Mouse (Mus musculus) heart, embryonic 15.5 days (tissue): ENCODE results near the gene Gm20517. TPM values are rescaled to one million over a fixed set of nuclear protein-coding genes. Genes with fewer than 3 reads are reported as not detected.

Experiments used
- ATAC-seq: fragments of 200-750 bp; cut with Nextera tagmentation; replicated peaks from 2 replicates; pipeline ENCODE4 v1.8.0; 2017; ENCODE audit warnings: low read depth, moderate TSS enrichment; ENCODE audit not compliant: insufficient number of reproducible peaks, insufficient read depth, low FRiP score
- H3K27ac ChIP-seq: fragments of 300-500 bp; sonication (generic); 2 replicates; pipeline ENCODE4 v1.5.1; 2015; ENCODE audit warnings: mild to moderate bottlenecking, inconsistent platforms
- H3K27me3 ChIP-seq: fragments of 300-500 bp; sonication (generic); 2 replicates; pipeline ENCODE4 v1.6.1; 2015; ENCODE audit warnings: inconsistent platforms
- H3K36me3 ChIP-seq: fragments of 300-500 bp; sonication (generic); 2 replicates; pipeline ENCODE4 v1.6.1; 2015; ENCODE audit warnings: mild to moderate bottlenecking, inconsistent platforms
- H3K4me1 ChIP-seq: fragments of 300-500 bp; sonication (generic); replicated peaks from 2 replicates; pipeline ENCODE4 v1.6.1; 2015; ENCODE audit warnings: inconsistent platforms
- H3K4me2 ChIP-seq: fragments of 300-500 bp; sonication (generic); 2 replicates; pipeline ENCODE4 v1.6.1; 2015; ENCODE audit warnings: inconsistent platforms, mild to moderate bottlenecking, moderate library complexity
- H3K4me3 ChIP-seq: fragments of 300-500 bp; sonication (generic); 2 replicates; pipeline ENCODE4 v1.5.1; 2015; ENCODE audit warnings: mild to moderate bottlenecking, inconsistent platforms
- H3K9ac ChIP-seq: fragments of 300-500 bp; sonication (generic); 2 replicates; pipeline ENCODE4 v1.6.1; 2015; ENCODE audit warnings: mild to moderate bottlenecking, inconsistent platforms
- H3K9me3 ChIP-seq: fragments of 300-500 bp; sonication (generic); replicated peaks from 2 replicates; pipeline ENCODE4 v1.6.1; 2016; ENCODE audit warnings: inconsistent platforms
- WGBS: fragments of 180-500 bp; shearing (Covaris S2); methylation state at CpG from one replicate; pipeline ENCODE4 v1.1.7; 2015; ENCODE audit warnings: mixed read lengths; 5-methylcytosine and 5-hydroxymethylcytosine counted together
- polyA plus RNA-seq: library from polyadenylated mRNA; unstranded; fragments of >200 nt; fragmentation: Nextera tagmentation; extraction: Ambion mirVana; gene quantifications from 2 replicates; pipeline ENCODE4 v1.2.1, GENCODE M21; 2015

Gm20517 gene
- polyA plus RNA-seq, 1 experiment from 2014 or later, result 0.60 TPM

DNA sequence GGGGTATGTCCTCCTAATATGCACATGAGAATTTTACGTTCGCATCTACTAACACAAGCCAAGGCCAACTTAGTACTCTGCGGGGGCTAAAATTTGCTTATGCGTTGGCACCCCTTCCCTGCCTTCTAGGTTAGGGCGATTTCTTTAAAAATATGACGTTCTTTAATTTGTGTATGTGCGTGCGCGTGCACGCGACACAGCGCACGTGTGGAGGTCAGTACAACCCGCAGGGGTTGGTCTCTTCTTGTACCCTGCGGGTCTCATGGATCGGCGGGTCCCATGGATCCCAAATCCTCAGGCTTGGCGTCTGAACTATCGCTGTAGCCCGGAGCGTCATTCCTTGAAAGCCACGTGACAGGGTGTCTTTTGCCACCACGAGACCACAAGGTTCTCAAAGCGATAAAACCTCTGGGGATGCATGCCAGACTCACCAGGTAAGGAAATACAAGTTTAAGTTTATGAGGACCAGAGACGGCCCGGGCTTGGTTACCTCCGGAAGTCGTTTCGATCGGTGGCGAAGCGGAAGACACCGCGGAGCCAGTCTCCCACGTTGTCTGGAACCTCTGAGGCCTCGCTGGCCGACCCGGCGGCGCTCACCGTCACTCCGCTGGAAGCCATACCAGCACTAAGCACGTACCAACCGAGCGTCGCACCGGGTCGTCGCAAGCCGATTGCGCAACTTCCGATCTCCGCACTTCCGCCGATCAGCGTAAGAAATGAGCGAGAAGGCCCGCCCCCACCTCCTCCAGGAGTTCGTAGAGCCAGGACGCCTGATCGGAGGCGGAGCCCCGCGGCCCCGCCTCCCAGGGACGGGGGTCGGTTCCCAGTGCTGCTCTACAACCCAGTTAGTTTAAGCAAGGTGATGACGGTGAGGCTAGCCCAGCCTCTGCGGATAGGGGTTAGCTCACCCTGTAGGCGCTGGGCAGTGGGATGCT lies 76.3 kb downstream of the Gm20517 start:
- H3K4me1 ChIP-seq, result peaks cover 17% of the 10 kb centered on the region
- peak overlapping the region; percentile 97 for H3K4me2 ChIP-seq
- peaks cover 24% of the 10 kb centered on the region for H3K36me3 ChIP-seq
- H3K4me3 ChIP-seq, result peak overlapping the region; percentile 79
- H3K27me3 ChIP-seq, result no peaks in the 10 kb centered on the region; the same call in 1 of the 2 replicates
- under 1% methylated on average over 70 of the region's 70 CpGs for WGBS
- peak; percentile 90 for ATAC-seq
- H3K27ac ChIP-seq, result peak overlapping the region; percentile 81
- H3K9me3 ChIP-seq, result no peaks in the 10 kb centered on the region
- H3K9ac ChIP-seq, result peak overlapping the region; percentile 79

DNA sequence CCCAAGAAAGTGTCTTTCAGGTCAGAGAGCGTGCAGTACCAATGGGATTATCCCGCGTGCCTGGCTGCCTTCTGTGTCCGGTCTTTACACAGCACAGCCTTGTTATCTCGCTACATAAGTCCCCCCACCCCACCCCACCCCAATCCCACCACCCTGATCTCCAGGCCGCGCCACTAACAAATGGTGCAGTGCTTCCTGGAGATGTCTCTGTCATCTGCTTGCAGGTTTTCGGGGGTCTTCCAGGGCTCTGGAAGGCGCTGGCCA lies 76.9 kb downstream of the Gm20517 start, which contains the start of gene Tomm6:
Gene Tomm6, minus strand, starts transcription at position 43 of the 264 bp plus-strand sequence.
- H3K4me3 ChIP-seq, result peak within 1 kb of the TSS; percentile 79
- under 1% methylated on average over 9 of the region's 9 CpGs for WGBS

GRCm38 (mm10) chr17:47688608-47689575 lies 77.5 kb downstream of the Gm20517 start, which contains the start of gene Frs3:
Frs3 (plus strand) TSS chr17:47689030.
- peaks cover 20% of the 10 kb centered on the region for H3K4me1 ChIP-seq
- peak; percentile 68 for ATAC-seq
- no peaks in the 10 kb centered on the region for H3K9me3 ChIP-seq
- peak within 1 kb of the TSS; percentile 81 for H3K27ac ChIP-seq
- H3K4me2 ChIP-seq, result peak within 1 kb of the TSS; percentile 97
- H3K9ac ChIP-seq, result peak within 1 kb of the TSS; percentile 79
- H3K36me3 ChIP-seq, result peaks cover 15% of the 10 kb centered on the region
- peak within 1 kb of the TSS; percentile 79 for H3K4me3 ChIP-seq
- no peaks in the 10 kb centered on the region; the same call in 1 of the 2 replicates for H3K27me3 ChIP-seq
- 2% methylated on average over 58 of the region's 58 CpGs for WGBS

More for the DNA sequence above, 76.9 kb downstream of the Gm20517 start, which contains the start of gene Tomm6:
- peak within 1 kb of the TSS; percentile 97 for H3K4me2 ChIP-seq
- no peak for ATAC-seq
- no peaks in the 10 kb centered on the region; the same call in 1 of the 2 replicates for H3K27me3 ChIP-seq
- peaks cover 18% of the 10 kb centered on the region for H3K36me3 ChIP-seq
- H3K9ac ChIP-seq, result peak within 1 kb of the TSS; percentile 79
- H3K9me3 ChIP-seq, result no peaks in the 10 kb centered on the region
- peaks cover 17% of the 10 kb centered on the region for H3K4me1 ChIP-seq
- H3K27ac ChIP-seq, result peak within 1 kb of the TSS; percentile 81

GRCm38 (mm10) chr17:47689894-47690293 lies 78.5 kb downstream of the Gm20517 start:
- no peaks in the 10 kb centered on the region for H3K9me3 ChIP-seq
- no peak overlapping the region for H3K9ac ChIP-seq
- peaks cover 25% of the 10 kb centered on the region for H3K4me1 ChIP-seq
- H3K4me2 ChIP-seq, result peak overlapping the region; percentile 97; the same call in 1 of the 2 replicates
- peak overlapping the region; percentile 79; the same call in 1 of the 2 replicates for H3K4me3 ChIP-seq
- ATAC-seq, result no peak
- WGBS, result 81% methylated on average over 8 of the region's 8 CpGs
- H3K27me3 ChIP-seq, result no peaks in the 10 kb centered on the region; the same call in 1 of the 2 replicates
- no peak overlapping the region for H3K27ac ChIP-seq
- peaks cover 6% of the 10 kb centered on the region for H3K36me3 ChIP-seq

DNA sequence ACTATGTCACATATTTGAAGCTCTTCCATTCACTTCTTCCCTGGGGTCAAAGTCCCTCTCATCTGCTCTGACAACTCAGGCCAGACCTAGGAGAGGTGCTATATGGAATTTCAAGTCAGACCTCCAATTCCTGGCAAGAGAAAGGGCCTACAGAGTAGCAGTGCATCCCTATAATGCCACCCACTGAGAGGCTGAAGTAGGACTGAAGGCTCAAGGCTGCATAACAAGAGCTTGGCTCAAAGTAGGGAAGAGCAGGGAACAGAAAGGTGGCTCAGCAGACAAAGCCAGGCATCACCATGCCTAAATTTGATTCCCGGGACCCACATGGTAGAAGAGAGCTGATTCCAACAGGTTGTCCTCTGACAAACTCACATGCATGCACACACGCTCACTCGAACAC lies 80.3 kb downstream of the Gm20517 start:
- H3K27me3 ChIP-seq, result no peaks in the 10 kb centered on the region; the same call in 1 of the 2 replicates
- WGBS, result 85% methylated on average over 3 of the region's 3 CpGs
- no peak for ATAC-seq

GRCm38 (mm10) chr17:47693671-47694441 lies 82.5 kb downstream of the Gm20517 start:
- H3K27ac ChIP-seq, result peak overlapping the region; percentile 73
- peaks cover 22% of the 10 kb centered on the region for H3K4me1 ChIP-seq
- H3K9ac ChIP-seq, result peak overlapping the region; percentile 81
- H3K27me3 ChIP-seq, result no peaks in the 10 kb centered on the region; the same call in 1 of the 2 replicates
- no peaks in the 10 kb centered on the region for H3K36me3 ChIP-seq
- no peak for ATAC-seq
- peak overlapping the region; percentile 85 for H3K4me2 ChIP-seq
- peak overlapping the region; percentile 83 for H3K4me3 ChIP-seq
- WGBS, result 40% methylated on average over 13 of the region's 13 CpGs
- H3K9me3 ChIP-seq, result no peaks in the 10 kb centered on the region

More for the DNA sequence above, 80.3 kb downstream of the Gm20517 start:
- H3K36me3 ChIP-seq, result no peaks in the 10 kb centered on the region
- no peak overlapping the region for H3K4me2 ChIP-seq
- peaks cover 30% of the 10 kb centered on the region for H3K4me1 ChIP-seq
- no peak overlapping the region for H3K27ac ChIP-seq
- no peaks in the 10 kb centered on the region for H3K9me3 ChIP-seq
- H3K4me3 ChIP-seq, result no peak overlapping the region
- H3K9ac ChIP-seq, result no peak overlapping the region

- H3K36me3 ChIP-seq, result no peaks in the 10 kb centered on the region
- no peaks in the 10 kb centered on the region; the same call in 1 of the 2 replicates for H3K27me3 ChIP-seq
- ATAC-seq, result no peak
- no peaks in the 10 kb centered on the region for H3K9me3 ChIP-seq
- 0% methylated on average over 3 of the region's 3 CpGs for WGBS
- H3K4me3 ChIP-seq, result peak within 1 kb of the TSS; percentile 83
- peak within 1 kb of the TSS; percentile 81 for H3K9ac ChIP-seq
- H3K4me1 ChIP-seq, result peaks cover 20% of the 10 kb centered on the region
- H3K27ac ChIP-seq, result peak within 1 kb of the TSS; percentile 73
- H3K4me2 ChIP-seq, result peak within 1 kb of the TSS; percentile 85
Measured at GRCm38 (mm10) chr17:47694442-47694502, 82.9 kb downstream of the Gm20517 start, which contains the start of gene Gm21981. Gm21981 (minus strand) TSS chr17:47694455.

GRCm38 (mm10) chr17:47694503-47695336 lies 83.3 kb downstream of the Gm20517 start, which contains the start of gene Prickle4:
Prickle4 (minus strand) TSS chr17:47694736.
- under 1% methylated on average over 82 of the region's 82 CpGs for WGBS
- Histone ChIP-seq H3K9me3 (no peaks in the 10 kb centered on the region), H3K4me2 (peak within 1 kb of the TSS; percentile 85), H3K4me3 (peak within 1 kb of the TSS; percentile 83), H3K9ac (peak within 1 kb of the TSS; percentile 81), H3K27me3 (no peaks in the 10 kb centered on the region; the same call in 1 of the 2 replicates), H3K4me1 (peaks cover 16% of the 10 kb centered on the region), H3K36me3 (no peaks in the 10 kb centered on the region), H3K27ac (peak within 1 kb of the TSS; percentile 73)
- peak; percentile 92 for ATAC-seq

GRCm38 (mm10) chr17:47695337-47695710 lies 83.9 kb downstream of the Gm20517 start:
- Histone ChIP-seq H3K36me3 (no peaks in the 10 kb centered on the region), H3K9me3 (no peaks in the 10 kb centered on the region), H3K4me3 (peak overlapping the region; percentile 83), H3K27me3 (peaks cover 2% of the 10 kb centered on the region; the same call in 1 of the 2 replicates), H3K27ac (peak overlapping the region; percentile 73), H3K9ac (peak overlapping the region; percentile 81), H3K4me2 (peak overlapping the region; percentile 85), H3K4me1 (peaks cover 14% of the 10 kb centered on the region)
- 1% methylated on average over 18 of the region's 23 CpGs for WGBS
- ATAC-seq, result no peak

DNA sequence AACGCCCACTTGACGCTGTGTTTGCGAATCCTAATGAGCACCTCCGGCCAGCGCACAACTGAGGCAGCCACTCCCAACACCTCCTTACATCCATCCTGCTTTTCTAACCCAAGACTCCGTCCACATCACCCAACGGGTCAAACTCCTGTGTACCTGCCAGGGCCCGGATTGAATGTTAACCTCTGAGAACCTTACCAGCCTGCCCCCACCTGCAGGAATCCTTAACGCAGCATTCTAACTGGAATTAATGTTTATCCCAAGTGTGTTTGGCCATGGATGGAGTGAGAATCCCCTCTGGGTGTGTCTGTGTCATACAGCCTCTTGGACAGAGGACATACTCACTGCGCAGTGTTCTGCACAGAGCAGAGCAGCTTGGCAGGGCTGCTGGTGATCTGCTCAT lies 86.8 kb downstream of the Gm20517 start:
- Histone ChIP-seq H3K36me3 (peaks cover under 1% of the 10 kb centered on the region; the same call in 1 of the 2 replicates), H3K4me1 (peaks cover 25% of the 10 kb centered on the region), H3K9ac (no peak overlapping the region), H3K4me3 (no peak overlapping the region), H3K4me2 (no peak overlapping the region), H3K9me3 (no peaks in the 10 kb centered on the region), H3K27me3 (peaks cover 6% of the 10 kb centered on the region; the same call in 1 of the 2 replicates), H3K27ac (no peak overlapping the region)
- 88% methylated on average over 10 of the region's 10 CpGs for WGBS
- no peak for ATAC-seq
